Mouse (Mus musculus) spleen, adult 12 weeks (tissue): ENCODE data around the gene Atp6v1e1.
"Not testable (repeated sequence)": the region's sequence is repeated elsewhere in the genome, so short reads cannot be mapped to it uniquely, and the experiment has no call there.

Experiments used
- DNase-seq: peaks from one replicate; pipeline ENCODE4 v3.0.0; 2022; ENCODE audit warnings: low spot score

Atp6v1e1 gene

GRCm38 (mm10) chr6:120820144-120820543, 2.4 kb downstream of the Atp6v1e1 start:
- no peak for DNase-seq

GRCm38 (mm10) chr6:120819294-120819693, 3.3 kb downstream of the Atp6v1e1 start:
- DNase-seq: no peak

GRCm38 (mm10) chr6:120811999-120812398, 10.6 kb downstream of the Atp6v1e1 start:
- DNase-seq: not testable (repeated sequence)

DNA sequence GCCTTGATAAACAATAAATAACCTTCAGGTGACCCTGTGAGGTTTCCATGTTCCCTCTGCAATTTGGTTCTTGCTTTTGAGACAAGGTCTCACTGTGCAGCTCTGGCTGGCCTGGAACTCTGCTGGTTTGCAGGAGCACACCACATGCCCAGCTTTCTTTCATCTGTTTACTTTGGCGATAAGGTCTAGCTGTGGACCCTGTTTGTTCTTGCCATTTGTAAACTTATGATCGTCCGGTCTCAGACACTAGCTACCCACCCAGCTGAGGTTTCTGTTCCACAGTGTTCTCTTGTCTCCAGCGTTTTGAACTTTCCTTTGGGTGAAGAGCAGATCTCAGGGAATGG, 14.9 kb downstream of the Atp6v1e1 start:
- no peak for DNase-seq

DNA sequence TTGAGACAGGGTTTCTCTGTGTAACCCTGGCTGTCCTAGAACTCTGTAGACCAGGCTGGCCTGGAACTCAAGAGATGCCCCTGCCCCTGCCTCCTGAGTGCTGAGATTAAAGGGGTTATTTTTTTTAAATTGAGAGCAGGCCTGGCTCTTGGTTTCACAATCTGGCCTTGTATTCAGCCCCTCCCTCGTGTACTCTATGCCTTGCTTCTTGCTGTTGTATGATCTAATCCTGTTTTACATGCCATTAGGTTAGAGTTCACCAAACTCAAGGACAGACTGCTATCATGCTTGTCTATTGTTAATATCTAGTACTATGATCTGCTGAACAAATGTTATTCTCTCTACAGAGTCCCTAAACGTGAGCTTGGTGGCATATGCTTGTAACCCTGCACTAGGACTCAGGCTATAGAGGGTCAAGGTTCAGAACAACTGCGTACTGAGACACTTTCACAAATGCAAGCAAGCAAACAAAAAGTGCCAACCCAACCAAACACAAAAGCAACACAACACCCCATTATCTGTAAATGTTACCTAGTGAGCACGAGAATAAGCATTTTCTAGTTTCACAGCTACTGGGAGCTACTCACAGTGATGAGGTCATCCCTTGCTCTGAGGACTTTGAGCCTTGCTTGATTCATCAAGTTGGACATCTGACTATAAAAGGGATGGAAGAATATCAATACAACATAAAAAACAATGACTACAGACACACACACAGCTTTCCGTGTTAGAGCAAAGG, 15.4 kb downstream of the Atp6v1e1 start:
- no peak for DNase-seq

DNA sequence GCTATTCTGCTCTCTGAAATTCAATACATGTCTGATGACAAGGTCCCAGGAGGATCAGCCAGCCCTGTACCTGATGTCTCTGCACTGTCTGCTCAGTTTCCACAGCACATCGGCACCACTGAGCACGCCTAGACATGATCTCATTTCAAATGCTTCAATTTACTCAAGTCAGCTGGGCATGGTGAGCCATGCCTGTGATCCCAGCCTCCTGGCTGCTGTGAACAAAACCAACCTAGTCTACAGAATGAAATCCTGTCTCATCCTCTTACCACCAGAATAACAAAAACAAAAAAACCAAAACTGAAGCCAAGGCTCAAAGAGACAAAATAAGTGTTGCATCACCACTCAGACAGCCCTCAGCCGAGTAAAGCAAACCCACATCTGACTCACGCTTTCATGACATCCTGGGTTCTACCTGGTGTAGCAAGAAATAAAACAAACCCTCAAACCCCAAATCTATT, 23.0 kb downstream of the Atp6v1e1 start:
- DNase-seq: no peak

DNA sequence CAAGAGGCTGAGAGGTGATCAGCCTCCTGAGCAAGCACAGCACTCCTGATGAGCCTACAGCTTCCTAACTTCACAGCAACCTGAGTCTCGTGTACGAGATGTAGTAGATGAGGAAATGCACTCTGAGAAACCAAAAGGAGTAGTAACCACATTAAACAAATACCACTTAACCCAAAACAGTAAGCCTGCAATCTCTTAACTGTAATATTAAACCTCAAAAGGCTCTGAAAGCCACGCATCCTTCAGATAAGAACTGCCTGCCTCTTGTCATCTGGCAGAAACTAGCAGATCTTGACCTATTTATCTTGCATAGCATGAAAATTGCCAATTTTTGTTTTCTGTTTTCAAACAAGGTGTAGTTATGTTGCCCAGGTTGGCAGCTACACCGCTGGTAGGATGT, 23.7 kb downstream of the Atp6v1e1 start:
- no peak for DNase-seq

GRCm38 (mm10) chr6:120798019-120798418, 24.6 kb downstream of the Atp6v1e1 start:
- DNase-seq: no peak

GRCm38 (mm10) chr6:120796111-120796510, 26.5 kb downstream of the Atp6v1e1 start:
- no peak for DNase-seq

GRCm38 (mm10) chr6:120795422-120796086, 27.0 kb downstream of the Atp6v1e1 start:
- no peak for DNase-seq

GRCm38 (mm10) chr6:120792947-120793346, 29.6 kb downstream of the Atp6v1e1 start:
- DNase-seq: no peak

GRCm38 (mm10) chr6:120790717-120791116, 31.9 kb downstream of the Atp6v1e1 start:
- no peak for DNase-seq

- no peak for DNase-seq
Measured at GRCm38 (mm10) chr6:120790153-120790552, 32.4 kb downstream of the Atp6v1e1 start.

GRCm38 (mm10) chr6:120788904-120789303, 33.7 kb downstream of the Atp6v1e1 start:
- DNase-seq: no peak

GRCm38 (mm10) chr6:120788068-120788607, 34.5 kb downstream of the Atp6v1e1 start:
- no peak for DNase-seq

GRCm38 (mm10) chr6:120784351-120784750, 38.2 kb downstream of the Atp6v1e1 start:
- DNase-seq: no peak

DNA sequence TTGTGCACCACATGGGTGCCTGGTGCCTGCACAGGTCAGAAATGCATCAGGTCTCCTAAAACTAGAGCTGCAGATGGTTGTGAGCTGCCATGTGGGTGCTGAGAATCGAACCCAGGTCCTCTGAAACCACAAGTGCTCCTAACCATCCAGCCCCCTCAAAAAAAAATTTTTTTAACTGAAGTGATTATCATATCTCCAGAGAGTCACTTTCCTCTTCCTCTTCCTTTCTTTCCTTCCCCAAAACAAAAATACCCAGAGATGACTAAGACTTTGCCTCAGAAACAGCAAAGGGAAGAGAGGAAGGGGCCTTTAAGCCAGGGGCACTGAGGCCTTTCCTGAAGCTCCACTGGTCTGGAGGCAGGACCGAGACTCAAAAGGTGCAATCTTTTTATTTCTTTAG, 39.6 kb downstream of the Atp6v1e1 start:
- DNase-seq: no peak

DNA sequence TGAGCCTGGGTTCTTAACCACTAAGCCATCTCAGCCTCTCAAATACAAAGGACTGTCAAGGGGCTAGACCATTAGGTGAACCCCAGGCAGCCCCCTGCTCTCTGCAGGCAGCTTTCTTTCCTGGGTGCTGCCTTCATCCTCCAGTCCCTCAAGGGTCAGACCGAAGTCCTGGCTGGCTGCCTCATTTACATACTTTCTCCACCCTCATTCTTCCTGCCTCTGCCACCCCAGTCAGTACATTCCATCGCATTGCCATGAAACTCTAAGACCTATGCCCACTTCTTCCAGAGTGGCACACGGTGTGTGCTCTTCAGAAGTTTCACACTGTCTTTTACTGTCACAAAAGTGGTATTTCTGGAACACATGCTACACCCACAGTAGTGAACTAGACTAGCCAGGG, 44.4 kb downstream of the Atp6v1e1 start:
- no peak for DNase-seq

DNA sequence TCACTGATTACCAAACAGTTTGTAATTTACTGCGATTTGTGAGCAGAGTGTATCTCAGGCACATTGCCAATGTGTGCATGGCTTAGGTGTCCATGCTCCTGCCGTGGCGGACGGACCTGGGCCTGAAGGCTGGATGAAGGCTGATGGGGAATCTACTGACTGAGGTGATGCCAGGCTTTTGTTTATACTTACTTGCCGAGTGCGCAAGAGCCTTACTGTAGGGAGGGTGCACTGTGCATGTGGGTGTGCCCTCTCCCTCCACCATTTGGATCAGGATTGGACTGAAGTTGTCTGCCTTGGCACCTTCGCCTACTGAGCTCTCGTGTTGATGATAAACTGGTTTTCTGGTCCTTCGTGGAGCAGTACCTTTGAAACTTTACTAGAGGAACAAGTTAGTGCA, 45.1 kb downstream of the Atp6v1e1 start:
- no peak for DNase-seq

- DNase-seq: no peak
Measured at GRCm38 (mm10) chr6:120776286-120776685, 46.3 kb downstream of the Atp6v1e1 start.

DNA sequence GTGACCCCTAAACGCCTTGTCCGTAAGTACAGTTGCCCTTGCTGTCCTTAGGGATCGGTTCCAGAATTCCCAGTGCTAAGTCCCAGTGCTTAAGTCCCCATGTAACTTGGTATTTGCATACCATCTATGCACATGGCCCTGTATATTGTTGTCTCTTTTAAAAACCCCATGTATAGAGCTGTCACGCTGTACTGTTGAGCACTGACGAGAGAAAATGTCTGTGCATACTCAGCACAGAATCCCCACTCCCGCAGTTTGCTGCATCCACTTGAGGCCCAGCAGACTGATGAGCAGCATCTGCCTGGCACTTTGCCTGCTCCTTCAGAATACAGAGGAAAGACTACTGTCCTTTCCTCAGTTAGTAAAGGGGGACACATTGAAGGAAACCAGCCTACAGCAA, 48.8 kb downstream of the Atp6v1e1 start:
- DNase-seq: no peak

- no peak for DNase-seq
Measured at GRCm38 (mm10) chr6:120773149-120773628, 49.4 kb downstream of the Atp6v1e1 start, which contains the start of gene Slc25a18. TSS of gene Slc25a18 (plus strand) at chr6:120773578.

- DNase-seq: no peak
Measured at GRCm38 (mm10) chr6:120772025-120772424, 50.6 kb downstream of the Atp6v1e1 start.
